Mouse (Mus musculus) bone marrow, adult 2 months (tissue): ENCODE data around the gene Sap25. TPM values are rescaled to one million over a fixed set of nuclear protein-coding genes. Genes with fewer than 3 reads are reported as not detected.
A peak's percentile ranks its signal among the peaks of the same experiment; 100 is the strongest.
"Not testable (repeated sequence)": the region's sequence is repeated elsewhere in the genome, so short reads cannot be mapped to it uniquely, and the experiment has no call there.

Source experiments
- H3K27ac ChIP-seq: fragments of 200-500 bp; 2 replicates; pipeline ENCODE4 v1.5.1; 2012; ENCODE audit warnings: low read depth, mild to moderate bottlenecking, control low read depth, inconsistent platforms, low read length; ENCODE audit not compliant: control insufficient read depth, poor library complexity, insufficient read depth
- H3K4me1 ChIP-seq: fragments of 200-500 bp; 2 replicates; pipeline ENCODE4 v1.6.1; 2011; ENCODE audit warnings: low read length; ENCODE audit not compliant: control insufficient read depth, insufficient read depth
- H3K4me3 ChIP-seq: fragments of 200-500 bp; replicated peaks from 2 replicates; pipeline ENCODE3; 2011; ENCODE audit warnings: mild to moderate bottlenecking, low read depth, low read length, control low read depth; ENCODE audit not compliant: control insufficient read depth
- CTCF ChIP-seq: fragments of 200-500 bp; IDR thresholded peaks from 2 replicates; pipeline ENCODE4 v1.5.1; 2011; ENCODE audit warnings: low read length, control low read depth; ENCODE audit not compliant: control insufficient read depth, insufficient read depth
- POLR2A ChIP-seq: fragments of 200-500 bp; IDR thresholded peaks from 2 replicates; pipeline ENCODE4 v1.6.1; 2011; ENCODE audit warnings: low read depth, mild to moderate bottlenecking, control low read depth, low read length, borderline replicate concordance; ENCODE audit not compliant: control insufficient read depth
- WGBS: fragments of 180-500 bp; shearing (Covaris S2); methylation state at CpG from one replicate; pipeline ENCODE4 v1.1.7; 2018; 5-methylcytosine and 5-hydroxymethylcytosine counted together
- polyA plus RNA-seq: library from polyadenylated mRNA; stranded (reverse); fragments of >200 nt; gene quantifications from 2 replicates; pipeline ENCODE4 v1.2.4, GENCODE M21; 2011; ENCODE audit warnings: low replicate concordance; ENCODE audit not compliant: missing spikeins, insufficient read depth, insufficient read length

The Sap25 gene
- polyA plus RNA-seq, 1 experiment = 161 TPM

DNA sequence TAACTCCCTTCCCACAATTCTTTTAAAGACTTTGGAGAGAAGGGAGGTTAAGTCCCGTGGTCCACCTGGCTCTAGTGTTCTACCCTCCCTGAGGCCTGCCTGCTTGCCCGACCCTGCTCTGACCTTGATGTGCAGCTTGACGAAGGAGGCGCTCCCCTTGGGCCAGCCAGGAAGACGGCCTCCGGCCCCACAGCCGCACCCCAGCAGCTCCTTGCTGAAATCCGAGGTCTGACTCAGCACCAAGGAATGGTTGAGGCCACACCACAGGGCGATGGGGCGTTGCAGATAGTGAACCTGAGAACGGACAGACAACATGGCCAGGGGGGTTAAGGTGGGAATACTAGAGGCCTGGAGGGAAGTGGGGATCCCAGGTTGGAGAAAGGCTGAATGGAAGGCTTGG lies 27.6 kb upstream of the Sap25 start, which contains the start of gene Pcolce:
TSS of gene Pcolce (minus strand) at position 235 of the 400 bp plus-strand sequence.
- H3K27ac ChIP-seq = no peak within 1 kb of the TSS
- TF ChIP-seq POLR2A = no peak
- no peak for TF ChIP-seq CTCF
- whole genome bisulfite sequencing = 82% methylated on average over 11 of the region's 11 CpGs
- H3K4me3 ChIP-seq = no peak within 1 kb of the TSS
- peaks cover 2% of the 10 kb centered on the region; the same call in 1 of the 2 replicates for H3K4me1 ChIP-seq

DNA sequence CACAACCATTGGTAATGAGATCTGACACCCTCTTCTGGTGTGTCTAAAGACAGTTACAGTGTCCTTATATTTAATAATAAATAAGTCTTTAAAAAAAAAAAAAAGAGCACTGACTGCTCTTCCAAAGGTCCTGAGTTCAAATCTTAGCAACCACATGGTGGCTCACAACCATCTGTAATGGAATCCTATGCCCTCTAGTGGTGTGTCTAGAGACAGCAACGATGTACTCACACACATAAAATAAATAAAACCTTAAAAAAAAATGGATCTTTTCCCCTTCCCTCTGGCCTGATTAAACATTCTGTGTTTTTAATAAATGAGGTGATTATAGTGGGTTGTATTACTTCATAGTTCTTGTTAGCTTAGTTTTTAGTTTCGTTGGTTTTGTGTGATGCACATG lies 26.2 kb upstream of the Sap25 start:
- not testable (repeated sequence) for H3K27ac ChIP-seq, H3K4me1 ChIP-seq, H3K4me3 ChIP-seq
- WGBS = 83% methylated on average over 2 of the region's 2 CpGs

- TF ChIP-seq POLR2A (no peak), CTCF (no peak)
- no peak overlapping the region for H3K27ac ChIP-seq
- 77% methylated on average over 7 of the region's 7 CpGs for WGBS
- no peak overlapping the region for H3K4me3 ChIP-seq
- H3K4me1 ChIP-seq = peaks cover 2% of the 10 kb centered on the region; the same call in 1 of the 2 replicates
These were observed 25.8 kb upstream of the Sap25 start for GRCm38 (mm10) chr5:137615347-137615746.

DNA sequence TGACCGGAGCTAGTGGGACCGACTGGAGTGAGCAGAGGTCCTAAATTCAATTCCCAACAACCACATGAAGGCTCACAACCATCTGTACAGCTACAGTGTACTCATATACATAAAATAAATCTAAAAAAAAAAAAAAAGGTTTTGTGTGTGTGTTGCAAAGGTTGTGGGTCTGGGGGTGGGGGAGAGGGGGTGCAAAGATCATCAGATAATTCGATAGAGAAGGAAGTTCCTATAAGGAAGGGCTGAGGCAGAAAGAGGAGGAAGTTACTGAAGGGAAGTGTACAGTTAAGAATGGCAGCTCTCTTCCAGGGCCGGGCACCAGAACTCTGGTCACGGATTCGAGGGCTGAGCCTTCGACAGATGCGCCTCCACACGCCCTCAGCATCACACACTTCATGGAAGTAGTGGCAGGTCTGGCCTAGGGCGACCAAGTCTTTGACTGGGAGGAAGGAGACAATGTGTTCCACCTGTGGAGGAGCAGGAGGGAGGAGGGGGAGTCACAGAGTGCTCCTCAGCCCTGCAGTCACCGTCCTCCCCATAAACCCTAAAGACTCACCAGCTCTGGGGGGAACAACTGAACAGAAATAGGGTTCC lies 17.1 kb upstream of the Sap25 start:
- H3K4me3 ChIP-seq = peak overlapping the region; percentile 39
- H3K27ac ChIP-seq = peak overlapping the region; percentile 82
- 22% methylated on average over 11 of the region's 11 CpGs for WGBS
- H3K4me1 ChIP-seq = peaks cover 3% of the 10 kb centered on the region
- TF ChIP-seq CTCF = no peak
- TF ChIP-seq POLR2A = no peak

GRCm38 (mm10) chr5:137627991-137628390 lies 13.1 kb upstream of the Sap25 start:
- Histone ChIP-seq H3K4me3 (peak overlapping the region; percentile 77), H3K27ac (peak overlapping the region; percentile 80), H3K4me1 (peaks cover 4% of the 10 kb centered on the region)
- TF ChIP-seq CTCF = no peak
- no peak for TF ChIP-seq POLR2A
- 1% methylated on average over 9 of the region's 9 CpGs for WGBS

DNA sequence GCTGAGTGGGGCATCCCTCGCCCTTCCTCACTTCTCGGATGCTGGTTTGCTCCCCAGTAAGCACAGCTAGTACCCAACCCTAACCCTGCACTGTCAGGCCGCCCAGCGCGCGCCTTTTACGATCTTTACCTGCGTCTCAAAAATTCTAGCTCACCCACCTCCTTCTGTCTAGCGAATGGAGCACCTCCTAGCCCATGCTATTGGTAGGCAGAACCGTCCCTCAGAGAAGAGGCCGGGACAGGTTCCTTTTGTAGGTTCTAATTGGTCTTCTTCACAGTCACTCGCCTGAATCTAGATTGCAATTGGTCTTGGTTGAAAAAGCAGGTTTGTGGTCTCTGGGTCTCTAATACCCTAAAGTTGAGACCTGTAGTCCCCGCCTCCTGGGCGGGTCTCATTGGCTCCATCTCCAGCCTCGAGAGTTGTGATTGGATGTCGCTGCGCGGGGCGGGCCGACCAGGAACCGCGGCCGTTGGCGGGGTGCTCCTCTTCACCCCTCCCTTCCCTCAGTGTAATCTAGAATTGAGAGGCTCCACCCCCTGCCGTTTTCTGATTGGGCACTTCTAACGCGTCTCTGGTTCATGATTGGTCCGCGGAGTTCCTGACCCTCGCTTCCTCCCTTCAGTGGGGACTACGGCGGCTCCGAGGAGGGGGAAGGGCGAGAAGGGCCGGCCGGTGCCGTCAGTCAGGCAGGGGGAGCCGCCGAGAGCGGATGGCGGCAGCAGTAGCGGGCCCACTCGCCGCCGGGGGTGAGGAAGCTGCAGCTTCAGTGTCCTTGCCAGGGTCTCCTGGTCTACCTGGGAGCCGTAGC lies 12.4 kb upstream of the Sap25 start, which contains the start of the genes Fbxo24, Lrch4 and Gm20605:
TSS of gene Fbxo24 (minus strand) at position 505 of the 808 bp plus-strand sequence.
TSS of gene Lrch4 (plus strand) at position 624 of the 808 bp plus-strand sequence.
TSS of gene Gm20605 (plus strand) at position 678 of the 808 bp plus-strand sequence.
- peaks cover 4% of the 10 kb centered on the region for H3K4me1 ChIP-seq
- under 1% methylated on average over 46 of the region's 46 CpGs for WGBS
- peak; percentile 99 for TF ChIP-seq POLR2A
- no peak for TF ChIP-seq CTCF
- H3K4me3 ChIP-seq = peak within 1 kb of the TSS; percentile 77
- H3K27ac ChIP-seq = peak within 1 kb of the TSS; percentile 98

DNA sequence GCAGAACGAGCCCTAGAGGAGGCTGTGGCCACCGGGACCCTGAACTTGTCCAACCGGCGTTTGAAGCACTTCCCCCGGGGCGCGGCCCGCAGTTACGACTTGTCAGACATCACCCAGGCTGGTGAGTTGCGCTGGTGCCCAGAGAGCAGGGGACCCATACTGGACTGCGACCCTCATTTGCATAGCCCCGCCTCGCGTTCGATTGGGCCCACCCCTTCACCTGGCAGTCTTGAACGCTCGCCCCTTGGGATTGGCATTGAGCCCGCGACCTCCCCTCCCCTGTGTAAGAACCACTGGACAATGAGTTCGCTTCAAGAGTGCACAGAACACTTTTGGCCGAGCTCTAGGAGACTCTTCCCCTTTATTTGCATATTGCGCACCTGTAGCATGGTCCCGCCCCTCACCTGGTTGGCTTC lies 11.8 kb upstream of the Sap25 start:
- WGBS = under 1% methylated on average over 23 of the region's 23 CpGs
- TF ChIP-seq POLR2A (peak; percentile 9; the same call in 1 of the 2 replicates), CTCF (no peak; the same call in 1 of the 2 replicates)
- Histone ChIP-seq H3K27ac (peak overlapping the region; percentile 98), H3K4me1 (peaks cover 4% of the 10 kb centered on the region), H3K4me3 (peak overlapping the region; percentile 74)

DNA sequence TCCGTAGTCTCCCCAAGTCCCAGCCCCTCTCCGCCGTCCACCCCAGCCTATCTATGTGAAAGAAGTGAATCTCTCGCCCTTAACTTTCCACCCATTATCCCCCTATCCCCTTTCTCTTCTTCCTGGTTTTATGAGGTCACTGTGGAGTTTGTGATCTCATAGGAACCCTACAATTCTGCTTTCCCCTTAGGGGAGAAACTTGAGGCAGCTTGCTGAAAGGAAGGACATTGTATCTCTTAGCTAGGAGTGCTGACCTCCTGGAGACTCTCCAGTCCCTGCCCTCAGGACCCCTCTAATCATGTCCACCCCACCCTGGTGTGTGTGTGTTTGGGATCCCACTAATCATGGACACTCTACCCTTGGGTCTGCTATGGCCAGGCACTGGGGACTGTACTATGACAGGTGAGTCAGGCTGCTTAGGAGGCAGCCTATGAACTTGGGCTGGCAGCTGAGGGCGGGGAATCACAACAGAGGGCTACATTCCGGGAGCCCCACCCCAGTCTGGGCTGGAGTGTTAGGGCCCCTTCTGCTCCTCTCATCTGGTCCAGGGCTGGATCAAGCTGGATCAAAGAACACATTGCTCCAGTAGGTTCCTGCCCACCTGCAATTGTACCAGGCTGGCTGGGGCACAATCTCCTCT lies 11.1 kb upstream of the Sap25 start:
- TF ChIP-seq POLR2A = no peak
- TF ChIP-seq CTCF = no peak
- H3K27ac ChIP-seq = peak overlapping the region; percentile 98
- WGBS = 2% methylated on average over 6 of the region's 6 CpGs
- H3K4me3 ChIP-seq = peak overlapping the region; percentile 74
- peaks cover 3% of the 10 kb centered on the region; the same call in 1 of the 2 replicates for H3K4me1 ChIP-seq
